Mouse (Mus musculus): Measurements from ENCODE around the gene Zglp1. TPM values are rescaled to one million over a fixed set of nuclear protein-coding genes. Genes with fewer than 3 reads are reported as not detected.

Gene Zglp1
- total RNA-seq (2023): 1.2 TPM in 1 of 2 replicates, not detected in the other

DNA sequence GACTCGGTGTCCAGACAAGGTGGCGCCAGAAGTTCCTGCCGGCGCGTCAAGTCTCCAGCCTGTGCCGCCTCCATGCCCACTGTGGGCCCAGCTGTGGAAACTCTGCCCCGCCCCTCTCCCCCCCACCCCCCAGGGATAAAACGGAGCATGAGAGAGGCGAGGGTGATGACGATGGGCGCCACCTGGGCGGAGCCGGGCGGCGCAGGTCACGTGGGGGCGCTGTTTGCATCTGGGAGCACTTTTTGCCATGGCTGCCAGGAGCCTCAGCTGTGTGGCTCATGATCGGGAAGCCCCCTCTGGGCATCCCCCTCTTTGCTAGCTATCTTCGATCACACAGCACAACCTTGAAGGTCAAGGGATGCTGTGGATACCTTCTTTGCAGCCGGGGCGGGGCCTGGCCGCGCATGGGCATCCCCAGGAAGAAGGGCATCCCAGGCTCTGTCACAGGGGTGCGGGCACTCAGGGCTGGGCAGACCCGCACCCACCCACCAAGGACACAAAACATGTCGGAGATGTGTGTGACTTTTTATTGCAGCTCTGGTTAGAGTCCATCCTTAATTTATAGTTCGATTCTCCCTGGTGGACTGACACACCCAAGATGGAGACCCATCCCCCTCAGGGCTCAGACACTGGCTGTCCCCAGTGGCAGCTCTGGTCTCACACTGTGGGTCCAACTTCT lies at the start of gene Zglp1:
Gene Zglp1, minus strand, starts transcription at position 88 of the 679 bp plus-strand sequence.

DNA sequence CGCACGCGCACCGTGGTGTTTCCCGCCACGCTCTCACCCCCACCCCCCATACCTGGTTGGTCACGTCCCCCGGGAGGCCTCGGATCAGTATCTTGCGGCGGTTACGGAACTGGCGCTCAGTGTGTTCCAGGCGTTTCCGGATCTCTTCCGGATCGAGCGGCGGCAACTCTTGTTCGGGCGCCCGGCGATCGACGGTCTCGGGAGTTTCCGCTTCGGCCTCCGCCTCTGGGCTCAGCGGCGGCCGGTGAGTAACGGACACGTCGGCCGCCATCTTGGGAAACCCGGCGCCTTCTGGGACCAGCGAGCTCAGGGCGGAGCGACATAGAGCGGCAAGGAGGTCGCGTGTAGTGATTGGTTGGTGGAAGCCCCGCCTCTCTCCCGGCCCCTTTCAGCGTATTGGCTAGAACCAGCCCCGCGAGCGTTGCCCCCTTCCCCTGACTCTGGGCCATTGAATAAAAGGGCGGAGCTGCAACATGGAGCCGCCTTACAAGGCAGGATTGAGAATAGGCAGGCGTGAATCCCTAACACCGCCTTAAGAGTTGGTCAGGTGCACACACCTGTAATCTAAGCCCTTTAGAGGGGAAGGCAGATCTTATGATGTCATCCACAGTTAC lies 24.9 kb upstream of the Zglp1 start, which contains the start of the genes Gm38431 and Raver1:
Gene Gm38431, minus strand, starts transcription at position 291 of the 614 bp plus-strand sequence.
Gene Raver1, minus strand, starts transcription at position 302 of the 614 bp plus-strand sequence.

DNA sequence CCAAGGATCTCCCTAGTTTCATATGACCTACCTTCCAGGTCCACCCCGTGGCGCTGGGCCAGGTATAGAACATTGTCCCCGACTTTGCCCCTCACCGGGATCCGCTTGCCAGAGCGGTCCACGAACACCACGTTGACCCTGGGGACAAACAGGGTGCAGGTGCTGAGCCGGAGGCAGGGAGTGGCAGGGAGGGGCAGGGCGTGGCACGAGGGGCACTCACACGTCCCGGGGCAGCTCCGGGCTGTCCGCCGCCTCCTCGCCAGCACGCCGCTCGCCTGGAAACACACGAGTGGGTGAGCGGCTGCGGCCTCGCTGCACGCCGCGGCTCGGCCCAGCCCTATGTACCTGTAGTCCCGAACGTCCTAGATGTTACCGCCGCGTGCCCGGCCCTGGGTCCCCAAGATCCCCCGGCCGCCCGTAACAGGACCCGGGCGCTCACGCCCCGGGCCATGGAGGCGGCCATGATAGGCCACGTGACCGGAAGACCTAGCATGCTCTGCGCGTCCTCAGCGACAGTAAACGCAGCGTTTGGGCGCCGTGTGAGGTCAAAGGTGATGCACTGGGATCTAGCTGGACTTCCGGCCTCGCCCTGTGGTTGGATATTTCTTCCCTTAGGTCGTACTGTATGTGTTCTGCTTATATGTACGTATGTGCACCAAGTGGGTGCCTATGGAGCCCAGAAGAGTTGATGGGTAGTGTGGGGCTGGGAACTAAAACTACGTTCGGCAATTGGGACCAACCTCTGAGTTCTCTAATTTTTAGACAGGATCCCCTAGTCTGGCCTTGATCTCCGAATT lies 6.3 kb upstream of the Zglp1 start, which contains the start of the genes Gm49373 and Fdx1l:
Gene Gm49373, minus strand, starts transcription at position 53 of the 797 bp plus-strand sequence.
Gene Fdx1l, minus strand, starts transcription at position 571 of the 797 bp plus-strand sequence.

DNA sequence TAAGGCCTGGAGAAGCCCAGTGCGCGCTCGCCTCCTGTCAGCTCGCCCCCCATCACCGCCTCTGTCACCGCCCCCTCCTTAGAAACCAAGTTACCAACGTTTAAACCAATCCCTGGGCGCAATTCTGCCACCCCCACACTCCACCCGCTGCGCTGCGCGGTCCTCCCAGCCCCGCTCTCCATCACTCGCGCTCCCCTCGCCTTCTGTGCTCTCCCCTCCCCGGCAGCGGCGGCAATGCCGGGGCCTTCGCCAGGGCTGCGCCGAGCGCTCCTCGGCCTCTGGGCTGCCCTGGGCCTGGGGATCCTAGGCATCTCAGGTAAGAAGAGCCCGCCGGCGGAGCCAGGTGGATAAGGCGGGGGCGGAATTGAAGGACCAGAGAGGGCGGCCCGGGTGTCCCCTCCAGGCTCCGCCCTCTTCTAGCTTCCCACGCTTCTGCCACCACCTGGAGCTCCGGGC lies 35.0 kb downstream of the Zglp1 start, which contains the start of gene Icam5:
Gene Icam5, plus strand, starts transcription at position 178 of the 456 bp plus-strand sequence.

DNA sequence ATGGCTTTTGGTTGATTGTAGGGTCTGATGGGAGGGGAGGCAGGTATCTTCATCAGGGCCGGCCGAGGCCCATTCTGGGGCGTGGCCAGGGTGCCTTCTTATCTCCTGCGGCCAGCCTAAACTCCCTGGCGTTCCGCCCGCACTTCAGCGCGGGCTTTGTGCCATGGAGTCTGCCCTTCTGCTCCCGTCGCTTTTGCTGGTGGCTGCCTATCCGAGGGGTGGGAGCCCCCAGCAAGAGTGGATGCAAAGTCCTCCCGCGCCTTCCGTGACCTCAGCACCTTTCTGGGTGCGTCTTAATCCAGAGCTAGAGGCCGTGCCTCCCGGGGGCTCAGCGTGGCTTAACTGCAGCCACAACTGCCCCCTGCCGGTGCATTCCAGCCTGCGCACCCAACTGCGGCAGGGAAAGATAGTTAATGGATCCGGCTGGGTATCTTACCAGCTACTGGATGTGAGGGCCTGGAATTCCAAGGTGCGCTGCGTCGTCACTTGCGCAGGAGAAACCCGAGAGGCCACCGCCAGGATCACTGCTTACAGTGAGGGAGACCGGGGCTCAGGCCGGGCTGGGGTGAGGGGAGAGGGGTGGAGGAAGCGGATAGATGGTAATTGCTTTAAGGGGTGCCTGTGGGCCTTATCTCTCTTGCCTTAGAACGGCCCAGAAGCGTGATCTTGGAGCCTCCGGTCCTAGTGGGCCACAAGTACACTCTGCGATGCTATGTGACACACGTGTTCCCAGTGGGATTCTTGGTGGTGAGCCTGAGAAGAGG lies 37.4 kb downstream of the Zglp1 start, which contains the start of gene Icam4:
Gene Icam4, plus strand, starts transcription at position 83 of the 764 bp plus-strand sequence.

DNA sequence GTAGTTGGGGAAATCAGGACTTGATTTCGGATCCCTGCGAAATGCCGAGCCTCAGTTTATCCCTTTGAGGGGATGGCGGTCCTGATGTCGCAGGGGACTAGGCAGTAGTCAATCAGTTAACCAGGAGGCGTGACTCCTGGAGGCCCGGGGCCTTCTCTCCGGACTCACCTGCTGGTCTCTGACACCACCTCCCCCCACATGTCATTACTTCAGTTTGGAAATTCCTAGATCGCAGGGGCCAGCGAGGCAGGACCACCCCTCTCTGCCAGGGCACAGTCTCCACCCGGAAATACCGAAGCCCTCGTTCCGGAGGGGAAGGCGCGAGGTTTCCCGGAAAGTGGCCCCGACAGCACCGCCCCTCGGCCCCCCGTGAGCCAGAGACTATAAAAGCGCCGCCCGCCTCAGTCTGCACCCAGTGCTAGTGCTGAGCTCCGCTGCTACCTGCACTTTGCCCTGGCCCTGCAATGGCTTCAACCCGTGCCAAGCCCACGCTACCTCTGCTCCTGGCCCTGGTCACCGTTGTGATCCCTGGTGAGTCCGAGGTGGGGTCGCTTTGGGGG lies 51.2 kb downstream of the Zglp1 start, which contains the start of gene Icam1:
Gene Icam1, plus strand, starts transcription at position 415 of the 560 bp plus-strand sequence.

Other genes starting within 250 kb of the Zglp1 start
- gene Rdh8, start 248.6 kb downstream of the Zglp1 start, total RNA-seq (2023): not detected in 2 replicates
- gene A230050P20Rik, start 198.5 kb downstream of the Zglp1 start, total RNA-seq (2023): 2.2 and 3.8 TPM in 2 replicates
- gene Angptl6, start 187.4 kb downstream of the Zglp1 start, total RNA-seq (2023): 0.38 and 0.50 TPM in 2 replicates
- gene Ppan, start 178.9 kb downstream of the Zglp1 start, total RNA-seq (2023): 23.1 and 26.1 TPM in 2 replicates
- 60.5 and 63.2 TPM in 2 replicates for gene Eif3g, start 168.5 kb downstream of the Zglp1 start, total RNA-seq (2023)
- 84.1 and 97.4 TPM in 2 replicates for gene Dnmt1, start 107.2 kb downstream of the Zglp1 start, total RNA-seq (2023)
- gene S1pr2, start 90.3 kb downstream of the Zglp1 start, total RNA-seq (2023): 9.2 and 12.2 TPM in 2 replicates
- 39.8 and 40.6 TPM in 2 replicates for gene Mrpl4, start 64.4 kb downstream of the Zglp1 start, total RNA-seq (2023)
- 33.7 and 49.8 TPM in 2 replicates for gene Icam1, start 51.1 kb downstream of the Zglp1 start, total RNA-seq (2023)
- 0.63 and 0.79 TPM in 2 replicates for gene Icam4, start 37.7 kb downstream of the Zglp1 start, total RNA-seq (2023)
- gene Icam5, start 35.0 kb downstream of the Zglp1 start, total RNA-seq (2023): not detected in 2 replicates
- 0.51 and 0.82 TPM in 2 replicates for gene Gm49373, start 6.0 kb upstream of the Zglp1 start, total RNA-seq (2023)
- 5.1 and 13.1 TPM in 2 replicates for gene Fdx1l, start 6.5 kb upstream of the Zglp1 start, total RNA-seq (2023)
- gene Gm38431, start 24.9 kb upstream of the Zglp1 start, total RNA-seq (2023): 2.6 and 6.7 TPM in 2 replicates
- 46.4 and 48.2 TPM in 2 replicates for gene Raver1, start 24.9 kb upstream of the Zglp1 start, total RNA-seq (2023)
- gene Tyk2, start 64.2 kb upstream of the Zglp1 start, total RNA-seq (2023): 36.5 and 51.5 TPM in 2 replicates
- gene Cdc37, start 82.9 kb upstream of the Zglp1 start, total RNA-seq (2023): 67.0 and 69.7 TPM in 2 replicates
- 4.1 and 5.6 TPM in 2 replicates for gene Pde4a, start 98.6 kb upstream of the Zglp1 start, total RNA-seq (2023)
- 22.5 and 23.8 TPM in 2 replicates for gene Keap1, start 172.3 kb upstream of the Zglp1 start, total RNA-seq (2023)
- 0.98 and 1.0 TPM in 2 replicates for gene S1pr5, start 181.3 kb upstream of the Zglp1 start, total RNA-seq (2023)
- gene Atg4d, start 198.2 kb upstream of the Zglp1 start, total RNA-seq (2023): 42.8 and 57.4 TPM in 2 replicates
- gene Kri1, start 220.9 kb upstream of the Zglp1 start, total RNA-seq (2023): 85.9 and 120 TPM in 2 replicates
- gene Cdkn2d, start 224.3 kb upstream of the Zglp1 start, total RNA-seq (2023): 134 and 138 TPM in 2 replicates
- 3.1 and 4.9 TPM in 2 replicates for gene Ap1m2, start 245.2 kb upstream of the Zglp1 start, total RNA-seq (2023)

Measured in neutrophil, adult 65 days (primary cell).